Mouse (Mus musculus) urinary bladder, postnatal 25 days (tissue): ENCODE results near the gene Evx2.

Experiments
- DNase-seq: peaks from one replicate; pipeline ENCODE4 v3.0.0; 2022; ENCODE audit warnings: low spot score

Gene Evx2

GRCm38 (mm10) chr2:74663291-74663925, 4.1 kb upstream of the Evx2 start:
- peak; percentile 18 for DNase-seq

GRCm38 (mm10) chr2:74661685-74662084, 2.3 kb upstream of the Evx2 start:
- DNase-seq: peak; percentile 23

GRCm38 (mm10) chr2:74660421-74661375, 1.3 kb upstream of the Evx2 start:
- no peak for DNase-seq

DNA sequence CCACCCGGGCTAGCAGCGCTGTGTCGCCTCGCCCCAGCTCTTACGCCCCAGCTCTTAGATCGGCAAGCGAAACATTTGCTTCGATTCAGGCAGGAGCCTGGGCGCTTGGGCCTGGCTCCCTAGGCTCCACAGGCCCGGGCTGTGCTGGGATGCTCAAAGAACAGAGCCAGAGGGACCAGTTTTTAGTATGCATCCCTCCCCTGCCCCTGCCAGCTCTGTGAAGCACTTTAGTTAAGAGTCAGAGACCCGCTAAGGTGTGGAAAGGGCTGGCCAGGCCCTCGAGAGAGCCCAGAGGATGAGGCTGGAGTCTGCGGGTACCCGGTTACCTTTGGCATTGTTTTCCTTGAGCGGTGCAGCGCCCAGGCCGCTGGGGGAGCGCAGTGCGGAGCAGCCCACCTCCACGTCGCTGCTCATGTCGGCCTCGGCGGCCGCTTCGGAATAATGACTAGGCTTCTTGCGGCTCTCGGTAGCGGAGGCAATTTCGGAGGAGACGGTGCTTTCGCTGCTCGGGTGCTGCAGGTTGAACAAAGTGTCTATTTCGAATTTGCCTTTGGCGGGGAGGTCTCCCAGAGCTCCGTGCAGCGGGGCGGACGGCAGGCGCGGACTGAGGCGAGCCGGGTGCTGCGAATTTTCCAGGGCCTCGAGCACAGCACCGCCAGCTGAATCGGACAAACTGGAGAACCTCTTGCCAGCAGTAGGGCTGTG, 538 bp downstream of the Evx2 start:
- DNase-seq: peak; percentile 18

- DNase-seq: no peak
Measured at GRCm38 (mm10) chr2:74658024-74658666, 1.2 kb downstream of the Evx2 start.

- DNase-seq: peak; percentile 19
Measured at GRCm38 (mm10) chr2:74657251-74658023, 1.9 kb downstream of the Evx2 start.

- DNase-seq: no peak
Measured at GRCm38 (mm10) chr2:74656632-74657021, 2.7 kb downstream of the Evx2 start.

DNA sequence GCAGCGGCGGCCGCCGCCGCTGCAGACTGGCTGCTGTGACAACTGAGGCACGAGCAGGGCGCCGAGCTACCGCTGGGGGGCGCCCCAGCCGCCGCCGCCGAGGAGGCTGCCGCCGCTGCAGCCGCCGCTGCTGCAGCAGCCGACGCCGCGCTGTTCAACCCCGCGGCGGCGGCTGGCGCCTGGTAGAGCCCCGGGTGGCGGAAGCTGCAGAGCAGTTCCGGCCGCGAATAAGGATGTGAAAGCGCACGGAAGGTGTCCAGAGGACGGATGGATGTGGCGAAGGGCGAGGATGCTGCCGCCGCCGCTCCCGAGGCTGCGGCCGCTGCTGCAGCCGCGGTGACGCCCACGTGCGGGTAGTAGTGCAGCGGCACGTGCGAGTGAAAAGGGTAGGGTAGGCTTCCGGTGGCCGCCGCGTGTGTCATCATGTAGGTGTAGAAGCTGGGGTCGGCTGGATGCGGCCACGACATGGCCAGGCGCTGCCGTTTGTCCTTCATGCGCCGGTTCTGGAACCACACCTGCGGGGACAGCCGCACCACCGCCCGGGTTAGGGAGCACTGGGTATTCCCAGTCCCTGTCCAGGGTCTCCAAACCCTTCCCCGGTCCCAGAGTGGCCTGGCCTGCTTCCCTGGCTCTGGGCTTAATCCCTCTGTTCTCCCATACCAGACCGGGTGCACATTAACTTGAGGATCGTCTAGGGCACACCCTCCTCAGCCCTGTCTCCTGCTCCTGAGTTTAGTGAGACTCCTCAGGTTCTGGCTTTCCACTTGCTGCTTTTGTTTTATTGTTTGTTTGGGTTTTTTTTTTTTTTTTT, 3.3 kb downstream of the Evx2 start:
- DNase-seq: peak; percentile 15

GRCm38 (mm10) chr2:74655420-74655781, 4.0 kb downstream of the Evx2 start:
- peak; percentile 58 for DNase-seq

GRCm38 (mm10) chr2:74654743-74655419, 4.5 kb downstream of the Evx2 start:
- DNase-seq: no peak

GRCm38 (mm10) chr2:74653781-74654535, 5.4 kb downstream of the Evx2 start:
- no peak for DNase-seq

DNA sequence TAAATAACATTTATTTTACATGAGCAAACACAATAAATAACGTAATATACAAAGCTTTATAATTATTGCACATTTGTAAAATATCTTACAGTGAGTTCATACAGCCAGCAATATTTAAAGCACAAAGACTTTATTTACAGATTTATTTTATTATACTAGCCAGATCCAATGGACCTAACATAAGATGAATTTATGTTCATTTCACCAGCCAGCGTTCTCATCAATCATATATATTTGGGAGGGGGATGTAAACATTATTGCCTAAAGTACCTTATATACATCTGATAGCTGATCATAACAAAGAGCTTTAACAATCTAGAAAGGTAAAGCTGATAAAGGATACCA, 6.4 kb downstream of the Evx2 start:
- DNase-seq: no peak

GRCm38 (mm10) chr2:74647082-74647864, 12.1 kb downstream of the Evx2 start:
- no peak for DNase-seq

GRCm38 (mm10) chr2:74645631-74646030, 13.7 kb downstream of the Evx2 start:
- DNase-seq: no peak

GRCm38 (mm10) chr2:74642431-74642830, 16.9 kb downstream of the Evx2 start:
- no peak for DNase-seq

DNA sequence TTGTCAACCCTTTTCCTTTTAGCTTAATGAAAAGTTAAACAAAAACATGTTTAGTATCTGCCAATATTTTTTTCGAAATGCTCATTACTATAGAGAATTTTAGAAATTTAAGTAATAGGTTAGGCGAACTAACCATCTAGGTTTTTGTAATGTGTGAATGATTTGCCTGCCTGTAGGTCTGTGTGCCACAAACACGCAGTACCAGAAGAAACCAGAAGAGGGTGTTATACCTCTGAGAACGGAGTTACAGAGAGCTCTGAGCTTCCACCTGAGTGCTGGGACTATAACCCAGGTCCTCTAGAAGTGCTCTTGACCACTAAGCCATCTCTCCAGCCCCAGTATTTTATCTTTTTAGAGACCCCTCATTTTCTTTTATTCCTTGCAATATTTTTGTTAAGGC, 23.9 kb downstream of the Evx2 start:
- no peak for DNase-seq

- no peak for DNase-seq
Measured at GRCm38 (mm10) chr2:74620368-74620767, 39.0 kb downstream of the Evx2 start.

DNA sequence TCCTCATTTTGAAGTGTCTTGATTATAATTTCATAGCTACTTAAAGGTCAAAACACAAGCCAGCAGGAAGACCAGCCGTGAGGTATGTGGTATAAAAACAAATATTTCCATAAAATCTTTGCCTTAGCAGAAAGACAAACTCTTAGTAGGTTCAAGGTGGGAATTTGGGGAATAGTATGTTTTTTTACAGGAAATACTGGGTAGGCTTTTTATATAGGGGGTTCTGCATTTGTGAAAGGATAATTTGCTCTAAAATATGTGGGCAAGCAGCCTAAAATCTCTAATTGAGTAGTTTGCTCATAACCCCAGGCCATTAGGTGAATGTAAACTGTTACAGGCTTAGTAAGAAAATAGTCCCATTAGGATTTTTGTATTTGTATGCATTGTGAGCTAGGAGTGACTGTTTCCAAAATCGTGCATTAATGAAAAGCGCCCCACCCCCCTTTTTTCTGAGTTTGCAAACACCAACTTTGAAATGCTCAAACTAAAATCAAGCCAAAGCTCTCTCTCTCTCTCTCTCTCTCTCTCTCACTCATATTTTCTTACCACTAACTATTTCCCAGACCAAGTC, 39.6 kb downstream of the Evx2 start:
- no peak for DNase-seq
